Mouse (Mus musculus) embryonic facial prominence, embryonic 10.5 days (tissue): ENCODE results near the gene Rfng. TPM values are rescaled to one million over a fixed set of nuclear protein-coding genes. Genes with fewer than 3 reads are reported as not detected.

ENCODE experiments used
- polyA plus RNA-seq: library from polyadenylated mRNA; unstranded; fragments of >200 nt; fragmentation: Nextera tagmentation; extraction: Ambion mirVana; gene quantifications from 2 replicates; pipeline ENCODE4 v1.2.1, GENCODE M21; 2016

Gene Rfng
- polyA plus RNA-seq, 1 experiment from 2014 or later = 42.1 TPM

Other genes starting within 250 kb of the Rfng start
- 201 and 221 TPM in 2 replicates for gene Mcrip1, start 234.5 kb downstream of the Rfng start, polyA plus RNA-seq
- not detected in 2 replicates for gene Ppp1r27, start 233.1 kb downstream of the Rfng start, polyA plus RNA-seq
- gene P4hb, start 211.0 kb downstream of the Rfng start, polyA plus RNA-seq = 556 and 565 TPM in 2 replicates
- gene Arhgdia, start 202.6 kb downstream of the Rfng start, polyA plus RNA-seq = 735 and 777 TPM in 2 replicates
- gene Alyref, start 185.8 kb downstream of the Rfng start, polyA plus RNA-seq = 620 and 640 TPM in 2 replicates
- gene Anapc11, start 185.8 kb downstream of the Rfng start, polyA plus RNA-seq = 192 and 198 TPM in 2 replicates
- gene Npb, start 175.7 kb downstream of the Rfng start, polyA plus RNA-seq = not detected in 2 replicates
- 142 and 145 TPM in 2 replicates for gene Pcyt2, start 166.3 kb downstream of the Rfng start, polyA plus RNA-seq
- 27.7 and 29.5 TPM in 2 replicates for gene Sirt7, start 159.0 kb downstream of the Rfng start, polyA plus RNA-seq
- 24.2 and 25.1 TPM in 2 replicates for gene Mafg, start 150.6 kb downstream of the Rfng start, polyA plus RNA-seq
- gene Pycr1, start 140.4 kb downstream of the Rfng start, polyA plus RNA-seq = 32.7 and 33.7 TPM in 2 replicates
- gene Myadml2, start 136.0 kb downstream of the Rfng start, polyA plus RNA-seq = not detected in 2 replicates
- 4.4 and 4.8 TPM in 2 replicates for gene Notum, start 123.0 kb downstream of the Rfng start, polyA plus RNA-seq
- 151 and 155 TPM in 2 replicates for gene Aspscr1, start 111.2 kb downstream of the Rfng start, polyA plus RNA-seq
- gene Cenpx, start 70.5 kb downstream of the Rfng start, polyA plus RNA-seq = 119 and 124 TPM in 2 replicates
- gene Lrrc45, start 70.3 kb downstream of the Rfng start, polyA plus RNA-seq = 56.8 and 58.9 TPM in 2 replicates
- 27.2 and 31.2 TPM in 2 replicates for gene Rac3, start 62.7 kb downstream of the Rfng start, polyA plus RNA-seq
- gene Dcxr, start 56.9 kb downstream of the Rfng start, polyA plus RNA-seq = 12.8 and 16.0 TPM in 2 replicates
- gene Cbr2, start 52.1 kb downstream of the Rfng start, polyA plus RNA-seq = 2.6 and 2.9 TPM in 2 replicates
- 10.5 and 11.6 TPM in 2 replicates for gene Hmga1b, start 21.4 kb downstream of the Rfng start, polyA plus RNA-seq
- 265 and 272 TPM in 2 replicates for gene Gps1, start 65 bp upstream of the Rfng start, polyA plus RNA-seq
- 96.6 and 101 TPM in 2 replicates for gene Dus1l, start 12.2 kb upstream of the Rfng start, polyA plus RNA-seq
- 121 and 132 TPM in 2 replicates for gene Fasn, start 40.3 kb upstream of the Rfng start, polyA plus RNA-seq
- 6.5 and 6.8 TPM in 2 replicates for gene Ccdc57, start 148.7 kb upstream of the Rfng start, polyA plus RNA-seq
- 131 and 182 TPM in 2 replicates for gene Slc16a3, start 164.3 kb upstream of the Rfng start, polyA plus RNA-seq
- 129 and 133 TPM in 2 replicates for gene Csnk1d, start 207.1 kb upstream of the Rfng start, polyA plus RNA-seq